Mouse (Mus musculus) forebrain, postnatal 0 days (tissue): ENCODE results near the gene Gpr157. TPM values are rescaled to one million over a fixed set of nuclear protein-coding genes. Genes with fewer than 3 reads are reported as not detected.
"Not testable (repeated sequence)": the region's sequence is repeated elsewhere in the genome, so short reads cannot be mapped to it uniquely, and the experiment has no call there.

Experiments
- ATAC-seq: fragments of 200-750 bp; cut with Nextera tagmentation; 2 replicates; pipeline ENCODE4 v1.8.0; 2017; ENCODE audit warnings: mild to moderate bottlenecking, moderate library complexity
- DNase-seq: peaks from one replicate; pipeline ENCODE4 v3.0.0-alpha.2; 2015
- H3K27ac ChIP-seq: fragments of 300-500 bp; sonication (generic); 2 replicates; pipeline ENCODE4 v1.5.1; 2014; ENCODE audit warnings: low read depth, mild to moderate bottlenecking, antibody characterized with exemption, low read length, moderate library complexity, mixed read lengths
- H3K27me3 ChIP-seq: fragments of 300-500 bp; sonication (generic); 2 replicates; pipeline ENCODE4 v1.6.1; 2014; ENCODE audit warnings: mild to moderate bottlenecking, low read length, mixed read lengths; ENCODE audit not compliant: insufficient read depth
- H3K36me3 ChIP-seq: fragments of 300-500 bp; sonication (generic); 2 replicates; pipeline ENCODE4 v1.6.1; 2014; ENCODE audit warnings: mild to moderate bottlenecking, moderate library complexity; ENCODE audit not compliant: insufficient read depth
- H3K4me1 ChIP-seq: fragments of 300-500 bp; sonication (generic); 2 replicates; pipeline ENCODE4 v1.6.1; 2014; ENCODE audit warnings: antibody characterized with exemption; ENCODE audit not compliant: insufficient read depth
- H3K4me2 ChIP-seq: fragments of 300-500 bp; sonication (generic); 2 replicates; pipeline ENCODE4 v1.6.1; 2014; ENCODE audit warnings: low read depth, mild to moderate bottlenecking, moderate library complexity
- H3K4me3 ChIP-seq: fragments of 300-500 bp; sonication (generic); 2 replicates; pipeline ENCODE4 v1.5.1; 2014; ENCODE audit warnings: low read depth, low read length, mixed read lengths
- H3K9ac ChIP-seq: fragments of 300-500 bp; sonication (generic); 2 replicates; pipeline ENCODE4 v1.6.1; 2014; ENCODE audit warnings: mild to moderate bottlenecking
- H3K9me3 ChIP-seq: fragments of 300-500 bp; sonication (generic); 2 replicates; pipeline ENCODE4 v1.6.1; 2016; ENCODE audit warnings: low read length
- CTCF ChIP-seq: sonication (generic); IDR thresholded peaks from 2 replicates; pipeline ENCODE4 v1.5.1; 2016; ENCODE audit warnings: antibody characterized with exemption, control low read depth, low read depth
- WGBS: fragments of 180-500 bp; shearing (Covaris S2); extraction: QIAGEN DNeasy Blood & Tissue Kit; methylation state at CpG from one replicate; pipeline ENCODE4 v1.1.7; 2014; 5-methylcytosine and 5-hydroxymethylcytosine counted together
- polyA plus RNA-seq: library from polyadenylated mRNA; unstranded; fragments of >200 nt; fragmentation: Nextera tagmentation; extraction: Ambion mirVana; gene quantifications from 2 replicates; pipeline ENCODE4 v1.2.1, GENCODE M21; 2015
- total RNA-seq: library from RNA; depleted of rRNA; stranded (reverse); fragments of >200 nt; gene quantifications from 2 replicates; pipeline ENCODE4 v1.2.3, GENCODE M21; 2014; rRNA removed

The Gpr157 gene
- total RNA-seq = 1.3 and 1.8 TPM in 2 replicates
- 0.31 TPM in 2 replicates for polyA plus RNA-seq

DNA sequence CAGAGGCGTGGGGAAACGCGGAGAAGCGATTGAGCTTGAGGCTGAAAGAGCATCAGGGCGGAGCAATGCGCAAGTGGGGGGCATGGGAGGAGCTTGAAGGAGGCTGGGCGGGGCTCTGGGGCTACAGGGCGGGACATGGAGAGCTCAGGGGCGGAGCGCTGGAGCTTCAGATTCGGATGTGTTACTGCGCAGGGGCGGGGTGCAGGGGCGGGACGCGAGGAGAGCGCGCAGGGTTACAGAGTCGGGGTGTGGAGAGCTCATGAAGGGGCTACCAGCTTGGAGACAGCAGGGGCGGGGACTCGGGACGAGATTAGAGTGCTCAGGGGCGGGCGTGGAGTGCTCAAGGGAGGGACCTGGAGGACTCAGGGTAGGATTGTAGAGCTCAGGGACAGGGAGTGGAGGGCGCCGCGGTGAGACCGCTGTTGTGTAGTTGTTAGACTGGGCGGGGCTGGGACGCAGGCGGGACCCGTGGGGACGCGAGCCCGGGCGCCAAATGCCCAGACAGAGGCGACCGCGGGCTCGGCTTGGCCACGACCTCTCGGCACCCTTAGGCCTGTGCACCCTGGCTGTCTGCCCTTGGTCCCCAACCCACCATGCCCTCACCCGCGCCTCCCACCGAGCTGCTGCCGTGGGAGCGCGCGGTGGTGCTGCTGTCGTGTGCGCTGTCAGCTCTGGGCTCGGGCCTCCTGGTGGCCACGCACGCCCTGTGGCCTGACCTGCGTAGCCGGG lies at the start of gene Gpr157:
Gpr157 (plus strand) TSS at position 205 of the 729 bp plus-strand sequence.
- Histone ChIP-seq H3K4me3 (peak within 1 kb of the TSS; percentile 55), H3K27ac (no peak within 1 kb of the TSS; the same call in 1 of the 2 replicates), H3K9ac (peak within 1 kb of the TSS; percentile 55), H3K36me3 (no peaks in the 10 kb centered on the region), H3K27me3 (no peaks in the 10 kb centered on the region), H3K4me1 (peaks cover 6% of the 10 kb centered on the region), H3K4me2 (peak within 1 kb of the TSS; percentile 99), H3K9me3 (no peaks in the 10 kb centered on the region)
- WGBS = under 1% methylated on average over 54 of the region's 56 CpGs
- peak; percentile 55 for TF ChIP-seq CTCF
- ATAC-seq = peak; percentile 96
- DNase-seq = peak; percentile 88

DNA sequence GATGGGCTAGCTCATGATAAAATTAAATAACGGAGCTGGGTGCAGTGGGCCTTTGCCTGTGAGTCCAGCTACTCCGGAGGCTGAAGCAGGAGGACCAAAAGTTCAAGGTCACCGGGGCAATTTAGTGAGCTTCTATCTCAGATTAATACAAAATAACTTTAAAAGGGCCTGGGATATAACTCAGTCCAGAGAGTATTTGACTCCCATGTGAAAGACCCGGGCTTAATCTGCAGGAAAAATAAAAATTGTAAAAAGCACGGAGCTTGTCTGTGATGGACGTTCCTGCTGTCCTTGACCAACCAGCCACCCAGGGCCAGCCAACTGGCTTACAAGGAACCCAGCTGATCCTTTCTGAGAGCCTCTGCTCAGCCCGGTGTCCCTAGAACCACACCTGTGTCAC lies 48.6 kb upstream of the Gpr157 start:
- DNase-seq (no peak), ATAC-seq (no peak)
- no peak overlapping the region for H3K4me2 ChIP-seq
- no peak overlapping the region for H3K9ac ChIP-seq
- H3K27me3 ChIP-seq = peaks cover 21% of the 10 kb centered on the region
- TF ChIP-seq CTCF = no peak
- 93% methylated on average over 7 of the region's 7 CpGs for WGBS
- H3K36me3 ChIP-seq = no peaks in the 10 kb centered on the region
- H3K27ac ChIP-seq = no peak overlapping the region
- no peaks in the 10 kb centered on the region for H3K4me1 ChIP-seq
- H3K9me3 ChIP-seq = no peaks in the 10 kb centered on the region
- H3K4me3 ChIP-seq = no peak overlapping the region

DNA sequence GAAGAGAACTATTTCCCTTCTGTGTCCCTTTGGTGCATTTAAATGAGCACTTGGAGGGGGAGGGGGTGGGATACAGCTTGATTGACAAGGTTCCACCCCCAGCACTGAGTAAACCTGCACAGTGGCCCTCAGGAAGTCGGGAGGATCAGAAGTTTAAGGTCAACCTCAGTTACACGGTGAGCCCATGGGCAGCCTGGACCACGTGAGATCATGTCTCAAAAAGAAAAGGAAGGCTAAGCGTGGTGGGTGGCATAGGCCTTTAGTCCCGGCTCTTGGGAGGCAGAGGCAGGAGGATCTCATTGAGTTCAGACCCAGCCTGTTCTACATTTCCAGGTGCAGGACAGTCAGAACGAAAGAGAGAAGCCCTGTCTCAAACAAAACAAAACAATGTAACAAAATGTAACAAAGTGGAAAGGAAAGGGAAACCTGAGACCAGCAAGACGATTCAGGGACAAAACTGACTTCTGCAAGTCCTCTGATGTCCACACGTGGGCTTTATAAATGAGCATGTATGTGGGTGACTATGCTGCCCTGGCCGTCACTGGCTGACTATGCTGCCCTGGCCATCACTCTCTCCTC lies 47.1 kb upstream of the Gpr157 start:
- no peak overlapping the region for H3K4me2 ChIP-seq
- H3K36me3 ChIP-seq = no peaks in the 10 kb centered on the region
- H3K9ac ChIP-seq = no peak overlapping the region
- no peak overlapping the region for H3K4me3 ChIP-seq
- no peaks in the 10 kb centered on the region for H3K4me1 ChIP-seq
- H3K27me3 ChIP-seq = peaks cover 5% of the 10 kb centered on the region
- TF ChIP-seq CTCF = no peak
- WGBS = 78% methylated on average over 9 of the region's 9 CpGs
- no peaks in the 10 kb centered on the region for H3K9me3 ChIP-seq
- no peak for DNase-seq
- no peak for ATAC-seq
- no peak overlapping the region for H3K27ac ChIP-seq

DNA sequence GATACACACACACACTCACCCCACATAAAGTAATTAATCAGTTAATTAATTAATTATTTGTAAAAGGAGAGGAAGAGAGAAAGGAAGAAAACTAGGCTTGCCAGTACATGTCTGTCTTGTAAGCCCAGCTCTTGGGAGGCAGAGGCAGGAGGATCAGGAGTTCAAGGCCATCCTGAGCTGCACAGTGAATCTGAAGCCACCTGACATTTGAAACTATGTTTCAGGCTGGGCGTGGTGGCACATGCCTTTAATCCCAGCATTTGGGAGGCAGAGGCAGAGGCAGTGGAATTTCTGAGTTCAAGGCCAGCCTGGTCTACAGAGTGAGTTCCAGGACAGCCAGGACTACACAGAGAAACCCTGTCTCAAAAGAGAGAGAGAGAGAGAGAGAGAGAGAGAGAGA lies 46.3 kb upstream of the Gpr157 start:
- DNase-seq, H3K4me3 ChIP-seq, H3K9ac ChIP-seq, H3K36me3 ChIP-seq, H3K27ac ChIP-seq, H3K4me1 ChIP-seq, H3K27me3 ChIP-seq, H3K4me2 ChIP-seq, ATAC-seq, H3K9me3 ChIP-seq: not testable (repeated sequence)
- WGBS = 56% methylated on average over 1 of the region's 1 CpGs

DNA sequence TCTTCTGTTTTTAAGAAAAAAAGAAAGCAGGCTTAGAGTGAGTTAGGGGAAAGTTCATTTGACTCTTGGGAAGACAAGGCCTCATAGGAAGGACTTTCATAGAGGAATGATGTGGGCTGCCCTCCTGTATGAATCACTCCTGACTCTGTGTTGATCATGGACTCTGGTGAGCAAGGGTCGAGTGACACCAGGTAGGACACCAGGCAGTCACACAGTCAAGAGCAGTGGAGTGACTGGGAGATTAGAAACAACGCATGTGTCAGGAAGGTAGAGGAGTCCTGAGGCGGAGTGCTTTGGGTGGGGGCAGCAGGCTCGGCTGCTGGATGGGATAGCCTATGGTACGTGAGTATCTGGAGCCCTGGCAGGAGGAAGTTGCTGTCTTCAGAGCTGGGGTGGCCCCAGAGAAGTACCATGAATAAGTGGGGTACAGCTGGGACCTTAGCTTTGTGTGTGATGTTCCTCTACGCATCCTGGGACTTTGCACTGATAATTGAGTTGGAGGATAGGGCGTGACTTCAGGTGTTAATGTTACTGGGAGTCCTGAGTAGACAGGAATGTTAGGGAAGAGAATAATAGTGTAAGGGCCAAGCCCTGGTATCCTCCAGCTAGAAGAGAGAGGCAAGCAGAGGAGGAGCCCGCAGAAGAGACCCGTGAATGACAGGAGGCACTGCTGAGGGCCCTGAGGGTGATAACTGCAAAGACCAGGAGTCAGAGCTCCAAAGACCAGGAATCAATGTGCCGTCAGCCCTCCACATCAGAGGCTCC lies 45.6 kb upstream of the Gpr157 start:
- ATAC-seq = no peak

DNA sequence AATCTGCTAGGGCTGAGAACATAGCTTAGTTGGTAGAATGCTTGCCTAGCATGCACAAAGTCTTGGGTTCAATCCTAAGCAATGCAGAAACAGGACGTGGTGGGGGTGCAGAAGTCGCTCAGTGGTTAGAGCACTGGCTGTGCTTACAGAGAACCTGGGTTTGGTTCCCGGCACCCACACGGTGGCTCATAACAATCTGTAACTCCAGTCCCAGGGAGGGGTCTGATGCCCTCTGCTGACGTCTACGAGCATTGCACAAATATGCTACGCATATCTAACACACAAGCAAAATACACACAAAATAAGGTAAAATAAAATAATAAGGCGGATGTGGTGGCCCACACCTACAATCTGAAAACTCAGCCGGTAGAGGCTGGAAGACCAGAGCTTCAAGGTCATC lies 43.6 kb upstream of the Gpr157 start:
- ATAC-seq (no peak), DNase-seq (no peak)
- peaks cover 2% of the 10 kb centered on the region; the same call in 1 of the 2 replicates for H3K4me1 ChIP-seq
- no peak overlapping the region for H3K4me3 ChIP-seq
- H3K36me3 ChIP-seq = no peaks in the 10 kb centered on the region
- H3K27ac ChIP-seq = no peak overlapping the region
- no peak overlapping the region for H3K9ac ChIP-seq
- no peak for TF ChIP-seq CTCF
- 97% methylated on average over 9 of the region's 9 CpGs for WGBS
- H3K9me3 ChIP-seq = no peaks in the 10 kb centered on the region
- peaks cover 13% of the 10 kb centered on the region for H3K27me3 ChIP-seq
- no peak overlapping the region for H3K4me2 ChIP-seq

More for the DNA sequence above, 45.6 kb upstream of the Gpr157 start:
- DNase-seq = no peak
- no peak for TF ChIP-seq CTCF
- H3K27ac ChIP-seq = no peak overlapping the region
- H3K9me3 ChIP-seq = no peaks in the 10 kb centered on the region
- WGBS = 82% methylated on average over 10 of the region's 10 CpGs
- no peak overlapping the region for H3K4me3 ChIP-seq
- H3K27me3 ChIP-seq = no peaks in the 10 kb centered on the region; the same call in 1 of the 2 replicates
- no peaks in the 10 kb centered on the region for H3K4me1 ChIP-seq
- no peak overlapping the region for H3K4me2 ChIP-seq
- no peaks in the 10 kb centered on the region for H3K36me3 ChIP-seq
- H3K9ac ChIP-seq = no peak overlapping the region

DNA sequence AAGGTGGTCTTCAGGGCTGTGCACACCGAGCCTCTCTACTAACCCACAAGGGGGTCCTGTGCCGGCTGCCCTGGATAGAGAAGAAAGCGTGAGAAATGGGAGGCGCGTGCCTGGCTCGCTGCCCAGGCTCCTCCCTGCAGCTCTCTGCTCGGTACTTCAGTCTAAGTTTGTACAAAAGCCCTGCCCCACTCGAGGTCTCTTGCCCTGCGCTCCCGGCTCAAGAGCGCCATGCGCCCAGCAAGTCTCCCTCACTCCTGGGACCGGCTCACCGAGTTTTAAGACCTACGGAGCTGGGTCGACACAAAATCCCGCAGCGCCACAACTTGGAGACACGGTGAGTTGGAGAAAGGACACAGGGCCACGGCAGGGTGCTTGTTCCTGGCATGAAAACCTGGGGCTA lies 39.1 kb upstream of the Gpr157 start:
- TF ChIP-seq CTCF = no peak
- H3K27ac ChIP-seq = no peak overlapping the region
- H3K4me2 ChIP-seq = peak overlapping the region; percentile 92
- peaks cover 26% of the 10 kb centered on the region for H3K27me3 ChIP-seq
- no peak for ATAC-seq
- under 1% methylated on average over 20 of the region's 20 CpGs for WGBS
- peaks cover 5% of the 10 kb centered on the region; the same call in 1 of the 2 replicates for H3K4me1 ChIP-seq
- H3K36me3 ChIP-seq = no peaks in the 10 kb centered on the region
- H3K9ac ChIP-seq = no peak overlapping the region
- DNase-seq = no peak
- peak overlapping the region; percentile 43 for H3K4me3 ChIP-seq
- H3K9me3 ChIP-seq = no peaks in the 10 kb centered on the region
